Mouse (Mus musculus): Measurements from ENCODE around the gene Ap3b1. TPM values are rescaled to one million over a fixed set of nuclear protein-coding genes. Genes with fewer than 3 reads are reported as not detected.

Gene Ap3b1
- polyA plus RNA-seq, 1 experiment from 2014 or later, result 30.9 TPM

DNA sequence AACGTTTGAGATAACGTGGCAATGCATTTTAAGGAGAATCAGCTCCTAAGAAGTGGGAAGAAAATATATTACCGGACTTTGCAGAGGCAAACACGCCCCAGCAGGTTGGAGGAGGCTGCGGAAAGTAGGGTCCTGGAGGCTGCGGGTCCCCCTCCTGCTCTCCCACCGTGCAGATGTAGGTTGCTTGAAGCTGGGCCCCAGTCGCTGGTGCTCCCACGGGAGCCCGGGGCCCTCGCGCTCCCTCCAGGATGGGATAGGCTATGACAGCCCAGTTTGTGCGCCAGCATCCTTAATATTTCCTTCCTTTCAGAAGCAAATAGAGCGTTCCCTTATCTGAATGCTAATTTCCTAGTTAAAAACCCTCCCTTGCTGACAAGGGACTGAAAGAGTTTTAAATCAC is 236.5 kb downstream of the Ap3b1 start:
- Histone ChIP-seq H3K9ac (ENCODE audit: low read depth, low read length) (no peak overlapping the region), H3K36me3 (ENCODE audit: control insufficient read depth, insufficient read depth) (no peaks in the 10 kb centered on the region), H3K4me1 (replicated peaks; ENCODE audit: control insufficient read depth, insufficient read depth, low read length) (0 out of 2 replicates have a peak, but pooled peaks cover 2% of the 10 kb centered on the region), H3K9me3 (ENCODE audit: control insufficient read depth) (no peaks in the 10 kb centered on the region), H3K4me2 (replicated peaks; ENCODE audit: low read depth) (no peak overlapping the region), H3K27ac (ENCODE audit: low read depth, low read length) (no peak overlapping the region), H3K4me3 (ENCODE audit: low read depth, low read length) (no peak overlapping the region), H3K27me3 (replicated peaks; ENCODE audit: control insufficient read depth, insufficient read depth, low read length) (peaks cover 49% of the 10 kb centered on the region)
- ATAC-seq, result no peak
- 6% methylated on average over 14 of the region's 14 CpGs for WGBS
- TF ChIP-seq CTCF (IDR thresholded peaks at IDR 0.05; ENCODE audit: low read depth), result no peak

DNA sequence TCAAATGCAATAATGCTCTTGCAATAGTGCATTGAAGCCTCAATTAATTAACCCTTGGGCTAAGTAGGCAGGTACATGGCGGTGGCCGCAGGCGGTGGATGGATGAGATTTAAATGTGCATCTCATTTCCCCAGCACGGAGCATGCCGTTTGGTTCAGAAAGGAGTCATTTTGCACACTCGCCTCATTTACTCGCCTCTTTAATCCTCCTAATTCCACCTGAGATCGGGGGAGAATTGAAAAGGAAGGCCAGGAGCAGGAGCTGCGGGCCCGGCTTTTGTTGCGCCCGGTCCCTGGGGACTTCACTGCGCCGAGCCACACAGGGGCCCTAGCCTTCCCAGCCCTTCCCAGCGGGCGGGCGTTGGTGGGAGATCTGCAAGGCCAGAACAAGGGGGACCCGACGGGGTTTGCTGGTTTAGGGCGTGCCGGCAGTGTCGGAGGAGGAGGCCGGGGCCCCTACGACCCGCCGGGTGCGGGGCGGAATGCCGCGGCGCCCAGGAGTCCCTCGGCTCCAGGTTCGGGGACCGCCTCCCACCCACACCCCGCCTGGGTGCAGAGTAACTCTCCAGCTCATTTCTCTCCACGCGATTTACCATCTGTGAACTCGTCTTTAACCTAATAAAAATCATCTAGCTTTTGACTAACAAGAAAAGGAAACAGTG is 237.1 kb downstream of the Ap3b1 start:
- ATAC-seq, result no peak
- Histone ChIP-seq H3K9ac (ENCODE audit: low read depth, low read length) (no peak overlapping the region), H3K4me1 (replicated peaks; ENCODE audit: control insufficient read depth, insufficient read depth, low read length) (0 out of 2 replicates have a peak, but pooled peaks cover 2% of the 10 kb centered on the region), H3K4me2 (replicated peaks; ENCODE audit: low read depth) (peak overlapping the region; percentile 44), H3K9me3 (ENCODE audit: control insufficient read depth) (no peaks in the 10 kb centered on the region), H3K4me3 (ENCODE audit: low read depth, low read length) (peak overlapping the region; percentile 24), H3K27me3 (replicated peaks; ENCODE audit: control insufficient read depth, insufficient read depth, low read length) (peaks cover 50% of the 10 kb centered on the region), H3K36me3 (ENCODE audit: control insufficient read depth, insufficient read depth) (no peaks in the 10 kb centered on the region), H3K27ac (ENCODE audit: low read depth, low read length) (no peak overlapping the region)
- TF ChIP-seq CTCF (IDR thresholded peaks at IDR 0.05; ENCODE audit: low read depth), result no peak
- WGBS, result 2% methylated on average over 38 of the region's 38 CpGs

DNA sequence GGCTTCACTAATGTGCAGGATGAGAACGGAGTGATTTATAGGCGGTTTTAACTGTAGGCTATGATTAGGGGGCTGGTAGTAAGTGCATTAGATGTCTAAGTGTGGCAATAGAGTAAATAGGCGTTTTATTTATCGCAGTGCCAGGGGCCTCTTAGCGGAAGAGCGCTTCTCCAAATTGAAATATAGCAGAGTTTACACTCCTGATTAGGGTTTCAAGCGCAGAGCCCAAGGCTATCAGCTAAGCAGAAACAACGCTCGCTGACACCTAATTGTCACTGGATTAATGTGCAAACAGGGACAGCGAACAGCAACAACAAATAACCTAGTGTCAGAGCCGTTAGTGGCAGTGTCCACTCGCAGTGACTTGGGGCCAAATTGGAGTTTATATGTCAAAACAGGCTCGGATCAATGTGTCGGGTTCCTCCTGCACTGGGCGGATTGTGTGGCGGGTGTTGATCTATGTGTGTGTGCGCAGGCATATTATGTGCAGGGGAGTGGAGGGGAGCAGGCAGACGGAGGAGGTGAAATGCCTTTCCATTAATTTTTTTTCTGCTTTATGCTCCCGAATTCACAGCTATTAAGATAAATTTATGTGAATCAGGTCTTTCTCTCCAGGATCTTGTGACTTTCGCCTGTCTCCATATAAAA is 237.8 kb downstream of the Ap3b1 start:
- H3K9me3 ChIP-seq (ENCODE audit: control insufficient read depth), result no peaks in the 10 kb centered on the region
- 0 out of 2 replicates have a peak, but pooled peaks cover 2% of the 10 kb centered on the region for H3K4me1 ChIP-seq (replicated peaks; ENCODE audit: control insufficient read depth, insufficient read depth, low read length)
- peak overlapping the region; percentile 24 for H3K4me3 ChIP-seq (ENCODE audit: low read depth, low read length)
- H3K27ac ChIP-seq (ENCODE audit: low read depth, low read length), result no peak overlapping the region
- H3K27me3 ChIP-seq (replicated peaks; ENCODE audit: control insufficient read depth, insufficient read depth, low read length), result peaks cover 50% of the 10 kb centered on the region
- no peak for TF ChIP-seq CTCF (IDR thresholded peaks at IDR 0.05; ENCODE audit: low read depth)
- H3K9ac ChIP-seq (ENCODE audit: low read depth, low read length), result no peak overlapping the region
- WGBS, result 11% methylated on average over 20 of the region's 20 CpGs
- H3K36me3 ChIP-seq (ENCODE audit: control insufficient read depth, insufficient read depth), result no peaks in the 10 kb centered on the region
- H3K4me2 ChIP-seq (replicated peaks; ENCODE audit: low read depth), result peak overlapping the region; percentile 44
- no peak for ATAC-seq

DNA sequence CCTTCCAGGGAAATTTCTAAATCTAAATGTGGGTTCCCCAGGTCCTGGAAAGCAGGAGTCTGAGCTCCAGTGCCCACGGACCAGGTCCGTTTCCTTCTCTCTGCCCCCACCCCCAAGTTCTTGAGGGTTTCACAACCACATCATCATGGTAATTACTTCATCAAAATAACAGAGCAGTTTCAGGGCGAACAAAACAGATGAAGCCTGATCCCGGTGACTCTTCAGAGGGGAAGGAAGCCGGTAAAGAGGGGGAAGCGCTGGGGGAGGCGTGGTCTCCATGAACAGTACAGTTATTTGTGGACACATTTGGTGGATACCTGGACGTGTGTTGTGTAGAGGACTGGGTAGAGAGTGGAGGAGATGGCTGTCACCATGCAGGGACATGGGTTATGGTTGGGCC is 241.0 kb downstream of the Ap3b1 start:
- Histone ChIP-seq H3K27me3 (replicated peaks; ENCODE audit: control insufficient read depth, insufficient read depth, low read length) (peaks cover 41% of the 10 kb centered on the region), H3K4me3 (ENCODE audit: low read depth, low read length) (no peak overlapping the region), H3K27ac (ENCODE audit: low read depth, low read length) (no peak overlapping the region), H3K4me2 (replicated peaks; ENCODE audit: low read depth) (no peak overlapping the region), H3K4me1 (replicated peaks; ENCODE audit: control insufficient read depth, insufficient read depth, low read length) (0 out of 2 replicates have a peak, but pooled peaks cover 2% of the 10 kb centered on the region), H3K9me3 (ENCODE audit: control insufficient read depth) (no peaks in the 10 kb centered on the region), H3K36me3 (ENCODE audit: control insufficient read depth, insufficient read depth) (no peaks in the 10 kb centered on the region), H3K9ac (ENCODE audit: low read depth, low read length) (no peak overlapping the region)
- no peak for TF ChIP-seq CTCF (IDR thresholded peaks at IDR 0.05; ENCODE audit: low read depth)
- 56% methylated on average over 8 of the region's 8 CpGs for WGBS
- no peak for ATAC-seq

DNA sequence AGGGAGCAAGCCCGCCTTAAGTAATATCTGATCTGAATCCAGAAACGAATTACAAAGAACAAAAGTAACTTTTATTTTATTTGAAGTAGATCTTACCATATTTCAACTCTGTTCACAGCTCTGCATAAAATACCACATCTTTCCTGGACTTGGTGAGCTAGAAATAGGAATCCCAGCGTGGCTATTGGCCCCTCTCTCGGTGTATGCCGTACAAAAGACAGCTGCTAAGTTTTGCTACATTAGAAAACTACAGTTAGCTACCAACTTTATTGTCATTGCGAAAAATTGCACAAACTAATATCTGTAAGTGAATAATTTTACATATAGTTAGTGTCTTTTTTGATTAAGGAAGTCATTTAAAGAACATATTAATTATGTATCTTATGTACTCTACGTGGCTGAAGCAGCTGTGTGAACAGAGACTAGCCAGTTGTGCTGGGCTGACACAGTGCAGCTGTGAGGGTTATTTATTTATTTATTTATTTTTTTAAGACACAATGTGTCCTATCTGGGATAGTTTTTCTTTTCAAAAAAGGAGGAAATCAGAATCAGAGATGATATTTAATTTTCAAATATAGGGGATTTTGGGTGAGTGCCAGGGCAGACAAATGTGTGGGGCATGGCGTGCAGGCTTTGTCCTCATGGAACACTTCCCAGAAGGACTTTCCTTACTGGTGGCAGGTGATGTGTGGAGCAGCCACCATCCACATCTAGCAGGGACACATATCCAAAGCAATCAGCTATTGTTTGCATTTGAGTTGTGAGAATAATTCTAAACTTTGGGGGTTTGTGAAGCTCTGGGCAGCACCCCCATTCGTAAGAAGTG is 248.5 kb downstream of the Ap3b1 start:
- no peak for ATAC-seq
- no peak for TF ChIP-seq CTCF (IDR thresholded peaks at IDR 0.05; ENCODE audit: low read depth)
- H3K36me3 ChIP-seq (ENCODE audit: control insufficient read depth, insufficient read depth), result no peaks in the 10 kb centered on the region
- H3K4me2 ChIP-seq (replicated peaks; ENCODE audit: low read depth), result no peak overlapping the region
- H3K4me1 ChIP-seq (replicated peaks; ENCODE audit: control insufficient read depth, insufficient read depth, low read length), result no peaks in the 10 kb centered on the region
- no peak overlapping the region for H3K4me3 ChIP-seq (ENCODE audit: low read depth, low read length)
- H3K27me3 ChIP-seq (replicated peaks; ENCODE audit: control insufficient read depth, insufficient read depth, low read length), result peaks cover 4% of the 10 kb centered on the region; the same call in 1 of the 2 replicates
- WGBS, result 74% methylated on average over 9 of the region's 9 CpGs
- no peak overlapping the region for H3K9ac ChIP-seq (ENCODE audit: low read depth, low read length)
- no peaks in the 10 kb centered on the region for H3K9me3 ChIP-seq (ENCODE audit: control insufficient read depth)
- no peak overlapping the region for H3K27ac ChIP-seq (ENCODE audit: low read depth, low read length)

DNA sequence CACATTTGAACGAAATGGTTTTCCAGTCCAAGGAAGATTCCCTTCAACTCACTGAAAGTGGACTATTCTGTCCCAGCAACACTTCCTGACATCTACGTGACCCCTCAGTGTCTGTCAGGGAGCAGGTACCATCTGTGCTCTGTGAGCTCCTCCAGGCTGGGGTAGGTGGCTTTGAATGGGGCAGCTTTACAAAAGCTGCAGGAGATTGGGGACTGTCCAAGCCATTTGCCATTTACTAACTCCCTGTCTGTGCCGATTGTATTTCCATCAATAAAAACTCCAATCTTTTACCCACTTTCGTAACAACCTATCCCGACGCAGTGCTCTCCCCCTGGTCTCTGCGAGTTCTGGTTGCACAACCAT is 249.1 kb downstream of the Ap3b1 start:
- H3K4me2 ChIP-seq (replicated peaks; ENCODE audit: low read depth), result no peak overlapping the region

More for the DNA sequence above, 249.1 kb downstream of the Ap3b1 start:
- no peak for ATAC-seq
- no peaks in the 10 kb centered on the region for H3K9me3 ChIP-seq (ENCODE audit: control insufficient read depth)
- TF ChIP-seq CTCF (IDR thresholded peaks at IDR 0.05; ENCODE audit: low read depth), result no peak
- no peaks in the 10 kb centered on the region for H3K4me1 ChIP-seq (replicated peaks; ENCODE audit: control insufficient read depth, insufficient read depth, low read length)
- 75% methylated on average over 7 of the region's 7 CpGs for WGBS
- no peak overlapping the region for H3K4me3 ChIP-seq (ENCODE audit: low read depth, low read length)
- peaks cover 4% of the 10 kb centered on the region; the same call in 1 of the 2 replicates for H3K27me3 ChIP-seq (replicated peaks; ENCODE audit: control insufficient read depth, insufficient read depth, low read length)
- no peaks in the 10 kb centered on the region for H3K36me3 ChIP-seq (ENCODE audit: control insufficient read depth, insufficient read depth)
- H3K9ac ChIP-seq (ENCODE audit: low read depth, low read length), result no peak overlapping the region
- H3K27ac ChIP-seq (ENCODE audit: low read depth, low read length), result no peak overlapping the region
